Mouse (Mus musculus) C2C12 (cell line): ENCODE measurements around the gene Snrnp70.

ENCODE experiments used
- CEBPB ChIP-seq: IDR thresholded peaks from one replicate; pipeline ENCODE4 v1.6.1; 2011; ENCODE audit warnings: low read depth, mild to moderate bottlenecking, control low read depth, moderate library complexity
- CTCF ChIP-seq: IDR thresholded peaks from one replicate; pipeline ENCODE4 v1.5.1; 2011; ENCODE audit not compliant: control insufficient read depth, insufficient read depth, insufficient read length
- FOSL1 ChIP-seq: IDR thresholded peaks from one replicate; pipeline ENCODE4 v1.8.0; 2011; ENCODE audit warnings: mild to moderate bottlenecking, low read length; ENCODE audit not compliant: poor library complexity, insufficient read depth, severe bottlenecking
- MAX ChIP-seq: IDR thresholded peaks from one replicate; pipeline ENCODE4 v1.6.1; 2011; ENCODE audit warnings: mild to moderate bottlenecking, control low read depth
- MYOD1 ChIP-seq: IDR thresholded peaks from one replicate; pipeline ENCODE4 v1.6.1; 2011; ENCODE audit warnings: low read depth; ENCODE audit not compliant: control insufficient read depth, insufficient read length
- MYOG ChIP-seq: IDR thresholded peaks from one replicate; pipeline ENCODE4 v1.6.1; 2011; ENCODE audit not compliant: control insufficient read depth, insufficient read length; ENCODE audit errors: extremely low read depth
- USF1 ChIP-seq: IDR thresholded peaks from one replicate; pipeline ENCODE4 v1.6.1; 2011; ENCODE audit warnings: low read depth, mild to moderate bottlenecking, control low read depth, moderate library complexity

- TF ChIP-seq CTCF: no peak
- no peak for TF ChIP-seq MYOD1
- no peak for TF ChIP-seq USF1
- no peak for TF ChIP-seq MAX
- TF ChIP-seq CEBPB: no peak
- TF ChIP-seq MYOG: no peak
- no peak for TF ChIP-seq FOSL1
Measured at GRCm38 (mm10) chr7:45419859-45420614, 24.5 kb upstream of the Snrnp70 start.
